Mouse (Mus musculus): ENCODE data around the gene Ngdn. TPM values are rescaled to one million over a fixed set of nuclear protein-coding genes. Genes with fewer than 3 reads are reported as not detected.
A peak's percentile ranks its signal among the peaks of the same experiment; 100 is the strongest.
"Not testable (repeated sequence)": the region's sequence is repeated elsewhere in the genome, so short reads cannot be mapped to it uniquely, and the experiment has no call there.

Ngdn gene
- total RNA-seq, 1 experiment from 2014 or later: 58.9 TPM

- ATAC-seq (ENCODE audit: extremely low read depth, insufficient number of reproducible peaks, low FRiP score, poor library complexity, severe bottlenecking): no peak
These were observed 18.5 kb upstream of the Ngdn start for GRCm38 (mm10) chr14:54996793-54997192.

GRCm38 (mm10) chr14:54997297-54997696 is 18.0 kb upstream of the Ngdn start:
- no peak for ATAC-seq (ENCODE audit: extremely low read depth, insufficient number of reproducible peaks, low FRiP score, poor library complexity, severe bottlenecking)

- ATAC-seq (ENCODE audit: extremely low read depth, insufficient number of reproducible peaks, low FRiP score, poor library complexity, severe bottlenecking): no peak
These were observed 16.6 kb upstream of the Ngdn start for GRCm38 (mm10) chr14:54998680-54999079.

- not testable (repeated sequence) for ATAC-seq (ENCODE audit: extremely low read depth, insufficient number of reproducible peaks, low FRiP score, poor library complexity, severe bottlenecking)
These were observed 15.4 kb upstream of the Ngdn start for GRCm38 (mm10) chr14:54999868-55000267.

GRCm38 (mm10) chr14:55000814-55001213 is 14.4 kb upstream of the Ngdn start:
- no peak for ATAC-seq (ENCODE audit: extremely low read depth, insufficient number of reproducible peaks, low FRiP score, poor library complexity, severe bottlenecking)

- no peak for ATAC-seq (ENCODE audit: extremely low read depth, insufficient number of reproducible peaks, low FRiP score, poor library complexity, severe bottlenecking)
These were observed 13.8 kb upstream of the Ngdn start for GRCm38 (mm10) chr14:55001446-55001845.

GRCm38 (mm10) chr14:55001938-55002686 is 13.1 kb upstream of the Ngdn start:
- no peak for ATAC-seq (ENCODE audit: extremely low read depth, insufficient number of reproducible peaks, low FRiP score, poor library complexity, severe bottlenecking)

- ATAC-seq (ENCODE audit: extremely low read depth, insufficient number of reproducible peaks, low FRiP score, poor library complexity, severe bottlenecking): no peak
These were observed 12.6 kb upstream of the Ngdn start for GRCm38 (mm10) chr14:55002687-55003120.

GRCm38 (mm10) chr14:55003878-55004855 is 11.1 kb upstream of the Ngdn start:
- no peak for ATAC-seq (ENCODE audit: extremely low read depth, insufficient number of reproducible peaks, low FRiP score, poor library complexity, severe bottlenecking)

GRCm38 (mm10) chr14:55005506-55005905 is 9.7 kb upstream of the Ngdn start:
- no peak for ATAC-seq (ENCODE audit: extremely low read depth, insufficient number of reproducible peaks, low FRiP score, poor library complexity, severe bottlenecking)

GRCm38 (mm10) chr14:55005967-55006366 is 9.3 kb upstream of the Ngdn start:
- no peak for ATAC-seq (ENCODE audit: extremely low read depth, insufficient number of reproducible peaks, low FRiP score, poor library complexity, severe bottlenecking)

GRCm38 (mm10) chr14:55006541-55006940 is 8.7 kb upstream of the Ngdn start:
- ATAC-seq (ENCODE audit: extremely low read depth, insufficient number of reproducible peaks, low FRiP score, poor library complexity, severe bottlenecking): no peak

GRCm38 (mm10) chr14:55007120-55007908 is 7.9 kb upstream of the Ngdn start:
- no peak for ATAC-seq (ENCODE audit: extremely low read depth, insufficient number of reproducible peaks, low FRiP score, poor library complexity, severe bottlenecking)

- ATAC-seq (ENCODE audit: extremely low read depth, insufficient number of reproducible peaks, low FRiP score, poor library complexity, severe bottlenecking): no peak
These were observed 6.8 kb upstream of the Ngdn start for GRCm38 (mm10) chr14:55008417-55008816.

GRCm38 (mm10) chr14:55011116-55011515 is 4.1 kb upstream of the Ngdn start:
- ATAC-seq (ENCODE audit: extremely low read depth, insufficient number of reproducible peaks, low FRiP score, poor library complexity, severe bottlenecking): no peak

GRCm38 (mm10) chr14:55014591-55014990 is 663 bp upstream of the Ngdn start:
- 0 out of 2 replicates have a peak, but pooled peaks have one; percentile 1 for ATAC-seq (ENCODE audit: extremely low read depth, insufficient number of reproducible peaks, low FRiP score, poor library complexity, severe bottlenecking)

- no peak for ATAC-seq (ENCODE audit: extremely low read depth, insufficient number of reproducible peaks, low FRiP score, poor library complexity, severe bottlenecking)
These were observed 485 bp downstream of the Ngdn start for GRCm38 (mm10) chr14:55015767-55016111.

GRCm38 (mm10) chr14:55016876-55017275 is 1.6 kb downstream of the Ngdn start:
- no peak for ATAC-seq (ENCODE audit: extremely low read depth, insufficient number of reproducible peaks, low FRiP score, poor library complexity, severe bottlenecking)

- ATAC-seq (ENCODE audit: extremely low read depth, insufficient number of reproducible peaks, low FRiP score, poor library complexity, severe bottlenecking): no peak
These were observed 5.1 kb downstream of the Ngdn start for GRCm38 (mm10) chr14:55020394-55020793.
